Mouse (Mus musculus) hindbrain, embryonic 15.5 days (tissue): ENCODE measurements at regions not wholly inside any gene's neighbourhood (a gene's known extent, or its start where the extent isn't known, plus 50 kb on each side); places are given as distances from the start of the nearest gene placed in this dataset.

Source experiments
- ATAC-seq: fragments of 200-750 bp; cut with Nextera tagmentation; 2 replicates; pipeline ENCODE4 v1.8.0; 2017; ENCODE audit warnings: low read depth, moderate number of reproducible peaks, moderate TSS enrichment; ENCODE audit not compliant: low FRiP score
- H3K27ac ChIP-seq: fragments of 300-500 bp; sonication (generic); replicated peaks from 2 replicates; pipeline ENCODE4 v1.5.1; 2015; ENCODE audit warnings: mild to moderate bottlenecking, inconsistent platforms
- H3K27me3 ChIP-seq: fragments of 300-500 bp; sonication (generic); 2 replicates; pipeline ENCODE4 v1.6.1; 2015; ENCODE audit warnings: control low read depth, inconsistent platforms
- H3K36me3 ChIP-seq: fragments of 300-500 bp; sonication (generic); 2 replicates; pipeline ENCODE4 v1.6.1; 2015; ENCODE audit warnings: control low read depth, inconsistent platforms
- H3K4me1 ChIP-seq: fragments of 300-500 bp; sonication (generic); replicated peaks from 2 replicates; pipeline ENCODE4 v1.6.1; 2015; ENCODE audit warnings: control low read depth, inconsistent platforms
- H3K4me2 ChIP-seq: fragments of 300-500 bp; sonication (generic); 2 replicates; pipeline ENCODE4 v1.6.1; 2015; ENCODE audit warnings: moderate library complexity, mild to moderate bottlenecking, inconsistent platforms
- H3K4me3 ChIP-seq: fragments of 300-500 bp; sonication (generic); 2 replicates; pipeline ENCODE4 v1.5.1; 2015; ENCODE audit warnings: mild to moderate bottlenecking, inconsistent platforms
- H3K9ac ChIP-seq: fragments of 300-500 bp; sonication (generic); 2 replicates; pipeline ENCODE4 v1.6.1; 2015; ENCODE audit warnings: inconsistent platforms
- H3K9me3 ChIP-seq: fragments of 300-500 bp; sonication (generic); 2 replicates; pipeline ENCODE4 v1.6.1; 2016; ENCODE audit warnings: control low read depth, inconsistent platforms
- WGBS: fragments of 180-500 bp; shearing (Covaris S2); methylation state at CpG from one replicate; pipeline ENCODE4 v1.1.7; 2015; 5-methylcytosine and 5-hydroxymethylcytosine counted together

GRCm38 (mm10) chr13:58495390-58496073 lies 92.4 kb upstream of the Hnrnpk start:
- H3K4me3 ChIP-seq = no peak overlapping the region
- H3K36me3 ChIP-seq = no peaks in the 10 kb centered on the region
- H3K9ac ChIP-seq = no peak overlapping the region
- WGBS = 73% methylated on average over 12 of the region's 12 CpGs
- no peak overlapping the region for H3K27ac ChIP-seq
- H3K4me2 ChIP-seq = no peak overlapping the region
- H3K27me3 ChIP-seq = no peaks in the 10 kb centered on the region
- no peaks in the 10 kb centered on the region for H3K9me3 ChIP-seq
- no peak for ATAC-seq
- no peaks in the 10 kb centered on the region for H3K4me1 ChIP-seq

- no peak overlapping the region for H3K9ac ChIP-seq
- no peaks in the 10 kb centered on the region for H3K9me3 ChIP-seq
- WGBS = 49% methylated on average over 5 of the region's 5 CpGs
- no peak overlapping the region for H3K4me3 ChIP-seq
- no peak overlapping the region for H3K27ac ChIP-seq
- H3K4me1 ChIP-seq = no peaks in the 10 kb centered on the region
- no peaks in the 10 kb centered on the region for H3K36me3 ChIP-seq
- H3K4me2 ChIP-seq = no peak overlapping the region
- H3K27me3 ChIP-seq = no peaks in the 10 kb centered on the region
- ATAC-seq = no peak
Measured at GRCm38 (mm10) chr13:58494726-58495125, 91.6 kb upstream of the Hnrnpk start.

- Histone ChIP-seq H3K27me3 (no peaks in the 10 kb centered on the region), H3K4me2 (no peak overlapping the region), H3K9me3 (no peaks in the 10 kb centered on the region), H3K4me1 (peaks cover 4% of the 10 kb centered on the region), H3K27ac (no peak overlapping the region), H3K4me3 (no peak overlapping the region), H3K36me3 (no peaks in the 10 kb centered on the region), H3K9ac (no peak overlapping the region)
- no peak for ATAC-seq
- WGBS = 61% methylated on average over 8 of the region's 8 CpGs
Measured at GRCm38 (mm10) chr13:58490829-58491228, 87.7 kb upstream of the Hnrnpk start.

- Histone ChIP-seq H3K4me2 (no peak overlapping the region), H3K4me1 (peaks cover 4% of the 10 kb centered on the region), H3K27ac (no peak overlapping the region), H3K4me3 (no peak overlapping the region), H3K36me3 (no peaks in the 10 kb centered on the region), H3K9ac (no peak overlapping the region), H3K9me3 (no peaks in the 10 kb centered on the region), H3K27me3 (no peaks in the 10 kb centered on the region)
- 72% methylated on average over 10 of the region's 10 CpGs for WGBS
- ATAC-seq = no peak
Measured at GRCm38 (mm10) chr13:58485011-58485410, 81.9 kb upstream of the Hnrnpk start.

GRCm38 (mm10) chr13:58482701-58483100 lies 79.6 kb upstream of the Hnrnpk start:
- Histone ChIP-seq H3K36me3 (no peaks in the 10 kb centered on the region), H3K9ac (no peak overlapping the region), H3K27ac (no peak overlapping the region), H3K4me2 (no peak overlapping the region), H3K9me3 (no peaks in the 10 kb centered on the region), H3K4me1 (peaks cover 4% of the 10 kb centered on the region), H3K27me3 (no peaks in the 10 kb centered on the region), H3K4me3 (no peak overlapping the region)
- WGBS = 66% methylated on average over 9 of the region's 9 CpGs
- ATAC-seq = no peak

GRCm38 (mm10) chr13:58480928-58481598 lies 77.9 kb upstream of the Hnrnpk start:
- Histone ChIP-seq H3K4me2 (no peak overlapping the region), H3K27me3 (no peaks in the 10 kb centered on the region), H3K27ac (0 out of 2 replicates have a peak overlapping the region, but pooled peaks have one; percentile 26), H3K9me3 (no peaks in the 10 kb centered on the region), H3K4me3 (no peak overlapping the region), H3K36me3 (no peaks in the 10 kb centered on the region), H3K9ac (no peak overlapping the region), H3K4me1 (no peaks in the 10 kb centered on the region)
- 77% methylated on average over 10 of the region's 10 CpGs for whole genome bisulfite sequencing
- 0 out of 2 replicates have a peak, but pooled peaks have one; percentile 42 for ATAC-seq

- ATAC-seq = 0 out of 2 replicates have a peak, but pooled peaks have one; percentile 14
- H3K9me3 ChIP-seq = no peaks in the 10 kb centered on the region
- 0 out of 2 replicates have a peak overlapping the region, but pooled peaks have one; percentile 20 for H3K4me2 ChIP-seq
- H3K9ac ChIP-seq = no peak overlapping the region
- H3K36me3 ChIP-seq = no peaks in the 10 kb centered on the region
- 39% methylated on average over 8 of the region's 8 CpGs for WGBS
- H3K4me3 ChIP-seq = no peak overlapping the region
- H3K27me3 ChIP-seq = no peaks in the 10 kb centered on the region
- peak overlapping the region; percentile 26; the same call in 1 of the 2 replicates for H3K27ac ChIP-seq
- H3K4me1 ChIP-seq = no peaks in the 10 kb centered on the region
Measured at GRCm38 (mm10) chr13:58480388-58480927, 77.3 kb upstream of the Hnrnpk start.

GRCm38 (mm10) chr13:58478438-58478837 lies 75.3 kb upstream of the Hnrnpk start:
- no peaks in the 10 kb centered on the region for H3K27me3 ChIP-seq
- ATAC-seq = no peak
- no peak overlapping the region for H3K4me2 ChIP-seq
- no peak overlapping the region for H3K4me3 ChIP-seq
- no peak overlapping the region for H3K9ac ChIP-seq
- no peak overlapping the region for H3K27ac ChIP-seq
- 68% methylated on average over 5 of the region's 5 CpGs for WGBS
- H3K36me3 ChIP-seq = no peaks in the 10 kb centered on the region
- no peaks in the 10 kb centered on the region for H3K4me1 ChIP-seq
- H3K9me3 ChIP-seq = no peaks in the 10 kb centered on the region

GRCm38 (mm10) chr13:58477253-58477652 lies 74.1 kb upstream of the Hnrnpk start:
- 93% methylated on average over 6 of the region's 6 CpGs for WGBS
- no peak overlapping the region for H3K9ac ChIP-seq
- no peak overlapping the region for H3K27ac ChIP-seq
- no peak overlapping the region for H3K4me2 ChIP-seq
- H3K36me3 ChIP-seq = no peaks in the 10 kb centered on the region
- H3K4me1 ChIP-seq = 0 out of 2 replicates have a peak, but pooled peaks cover 3% of the 10 kb centered on the region
- no peaks in the 10 kb centered on the region for H3K9me3 ChIP-seq
- no peak overlapping the region for H3K4me3 ChIP-seq
- ATAC-seq = no peak
- H3K27me3 ChIP-seq = 0 out of 2 replicates have a peak, but pooled peaks cover 3% of the 10 kb centered on the region

- Histone ChIP-seq H3K4me2 (no peak overlapping the region), H3K27me3 (0 out of 2 replicates have a peak, but pooled peaks cover 3% of the 10 kb centered on the region), H3K27ac (no peak overlapping the region), H3K9me3 (no peaks in the 10 kb centered on the region), H3K9ac (no peak overlapping the region), H3K36me3 (no peaks in the 10 kb centered on the region), H3K4me1 (peaks cover 12% of the 10 kb centered on the region), H3K4me3 (no peak overlapping the region)
- no peak for ATAC-seq
- WGBS = 23% methylated on average over 9 of the region's 9 CpGs
Measured at GRCm38 (mm10) chr13:58476033-58476830, 73.1 kb upstream of the Hnrnpk start.

GRCm38 (mm10) chr13:58475495-58475894 lies 72.4 kb upstream of the Hnrnpk start:
- no peak for ATAC-seq
- Histone ChIP-seq H3K27me3 (peaks cover 7% of the 10 kb centered on the region; the same call in 1 of the 2 replicates), H3K27ac (no peak overlapping the region), H3K9ac (no peak overlapping the region), H3K36me3 (no peaks in the 10 kb centered on the region), H3K4me2 (no peak overlapping the region), H3K4me1 (peaks cover 12% of the 10 kb centered on the region), H3K4me3 (no peak overlapping the region), H3K9me3 (no peaks in the 10 kb centered on the region)
- 42% methylated on average over 6 of the region's 6 CpGs for WGBS
